Mouse (Mus musculus) thymus, adult 2 months (tissue): ENCODE measurements at regions not wholly inside any gene's neighbourhood (a gene's known extent, or its start where the extent isn't known, plus 50 kb on each side); places are given as distances from the start of the nearest gene placed in this dataset.

Experiments
- DNase-seq: peaks from one replicate; pipeline ENCODE4 v3.0.0; 2021
- H3K27ac ChIP-seq: fragments of 200-500 bp; 2 replicates; pipeline ENCODE4 v1.5.1; 2012; ENCODE audit warnings: low read length, control low read depth; ENCODE audit not compliant: control insufficient read depth, insufficient read depth
- H3K27me3 ChIP-seq: fragments of 200-500 bp; 2 replicates; pipeline ENCODE4 v1.6.1; 2012; ENCODE audit warnings: mild to moderate bottlenecking, low read length, moderate library complexity, mixed read lengths; ENCODE audit not compliant: control insufficient read depth, insufficient read depth
- H3K36me3 ChIP-seq: fragments of 200-500 bp; 2 replicates; pipeline ENCODE4 v1.6.1; 2012; ENCODE audit warnings: mild to moderate bottlenecking, low read length, moderate library complexity; ENCODE audit not compliant: control insufficient read depth, insufficient read depth
- H3K4me1 ChIP-seq: fragments of 200-500 bp; replicated peaks from 2 replicates; pipeline ENCODE4 v1.6.1; 2012; ENCODE audit warnings: low read length; ENCODE audit not compliant: control insufficient read depth, insufficient read depth
- H3K4me3 ChIP-seq: fragments of 200-500 bp; 2 replicates; pipeline ENCODE4 v1.5.1; 2012; ENCODE audit warnings: mild to moderate bottlenecking, low read length, control low read depth, moderate library complexity; ENCODE audit not compliant: control insufficient read depth, insufficient read depth
- CTCF ChIP-seq: fragments of 200-500 bp; IDR thresholded peaks from 2 replicates; pipeline ENCODE4 v1.5.1; 2012; ENCODE audit warnings: mild to moderate bottlenecking, control low read depth, low read length, moderate library complexity, borderline replicate concordance; ENCODE audit not compliant: control insufficient read depth, poor library complexity, insufficient read depth; ENCODE audit errors: extremely low read depth
- POLR2A ChIP-seq: fragments of 200-500 bp; IDR thresholded peaks from 2 replicates; pipeline ENCODE4 v1.6.1; 2012; ENCODE audit warnings: mild to moderate bottlenecking, low read length, control low read depth, moderate library complexity; ENCODE audit not compliant: control insufficient read depth, poor library complexity, insufficient read depth; ENCODE audit errors: extremely low read depth
- WGBS: fragments of 180-500 bp; shearing (Covaris S2); methylation state at CpG from one replicate; pipeline ENCODE4 v1.1.7; 2018; 5-methylcytosine and 5-hydroxymethylcytosine counted together

DNA sequence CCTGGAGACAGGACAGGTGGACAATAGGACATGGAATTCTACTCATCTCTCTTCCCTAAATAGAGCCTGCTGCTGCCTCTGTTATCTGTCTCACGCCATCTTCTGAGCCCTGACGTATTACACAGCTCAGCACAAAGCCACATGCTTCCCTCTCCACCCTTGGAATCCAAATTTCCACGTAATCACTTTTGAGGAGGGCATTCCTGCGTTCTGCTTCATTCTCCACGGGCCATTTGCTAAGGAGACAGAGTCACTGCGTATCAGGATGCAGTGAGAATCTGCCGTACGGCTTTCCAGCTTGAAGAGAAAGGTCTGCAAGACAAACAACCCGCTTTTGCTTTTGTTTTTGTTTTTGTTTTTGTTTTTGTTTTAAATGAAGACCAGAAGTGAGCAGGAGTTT lies 53.5 kb upstream of the Arid1b start:
- no peak overlapping the region for H3K4me3 ChIP-seq
- WGBS, result 93% methylated on average over 9 of the region's 9 CpGs
- DNase-seq, result no peak
- H3K36me3 ChIP-seq, result no peaks in the 10 kb centered on the region
- no peak overlapping the region for H3K27ac ChIP-seq
- H3K4me1 ChIP-seq, result no peaks in the 10 kb centered on the region
- no peaks in the 10 kb centered on the region for H3K27me3 ChIP-seq
- TF ChIP-seq POLR2A, result no peak
- TF ChIP-seq CTCF, result no peak

GRCm38 (mm10) chr17:4941286-4941800 lies 52.8 kb upstream of the Arid1b start:
- H3K4me3 ChIP-seq, result no peak overlapping the region
- WGBS, result 96% methylated on average over 4 of the region's 4 CpGs
- H3K27me3 ChIP-seq, result no peaks in the 10 kb centered on the region
- TF ChIP-seq POLR2A, result no peak
- no peaks in the 10 kb centered on the region for H3K36me3 ChIP-seq
- peaks cover 5% of the 10 kb centered on the region for H3K4me1 ChIP-seq
- DNase-seq, result no peak
- H3K27ac ChIP-seq, result no peak overlapping the region

DNA sequence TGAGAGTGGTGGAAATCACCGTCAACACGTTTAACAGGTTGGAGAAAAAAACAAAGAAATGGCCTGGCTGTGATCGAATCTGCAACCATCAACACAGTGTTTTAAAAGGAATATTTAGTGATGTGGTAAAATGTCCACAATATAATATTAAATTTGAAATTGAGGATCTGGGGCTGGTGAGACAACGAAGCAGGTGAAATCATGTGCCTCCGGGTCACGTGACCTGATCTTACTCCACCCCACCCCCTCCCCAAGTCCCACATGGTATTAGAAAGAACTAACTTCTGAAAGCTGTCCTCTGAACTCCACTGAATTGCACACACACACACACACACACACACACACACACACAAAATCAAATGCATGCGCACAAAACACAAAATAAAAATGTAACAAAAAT lies 51.3 kb upstream of the Arid1b start:
- Histone ChIP-seq H3K36me3 (no peaks in the 10 kb centered on the region), H3K4me1 (peaks cover 9% of the 10 kb centered on the region), H3K27me3 (no peaks in the 10 kb centered on the region), H3K27ac (no peak overlapping the region), H3K4me3 (no peak overlapping the region)
- TF ChIP-seq POLR2A (no peak), CTCF (no peak)
- no peak for DNase-seq
- WGBS, result 95% methylated on average over 7 of the region's 7 CpGs
